Mouse (Mus musculus): Measurements from ENCODE around the gene Spns1.
"Not testable (repeated sequence)": the region's sequence is repeated elsewhere in the genome, so short reads cannot be mapped to it uniquely, and the experiment has no call there.

The Spns1 gene

GRCm38 (mm10) chr7:126339521-126339971, 37.7 kb downstream of the Spns1 start:
- no peak for DNase-seq (ENCODE audit: low spot score in 2 of 2)

- no peak for DNase-seq (ENCODE audit: low spot score in 2 of 2)
Measured at GRCm38 (mm10) chr7:126338906-126339305, 38.3 kb downstream of the Spns1 start.

DNA sequence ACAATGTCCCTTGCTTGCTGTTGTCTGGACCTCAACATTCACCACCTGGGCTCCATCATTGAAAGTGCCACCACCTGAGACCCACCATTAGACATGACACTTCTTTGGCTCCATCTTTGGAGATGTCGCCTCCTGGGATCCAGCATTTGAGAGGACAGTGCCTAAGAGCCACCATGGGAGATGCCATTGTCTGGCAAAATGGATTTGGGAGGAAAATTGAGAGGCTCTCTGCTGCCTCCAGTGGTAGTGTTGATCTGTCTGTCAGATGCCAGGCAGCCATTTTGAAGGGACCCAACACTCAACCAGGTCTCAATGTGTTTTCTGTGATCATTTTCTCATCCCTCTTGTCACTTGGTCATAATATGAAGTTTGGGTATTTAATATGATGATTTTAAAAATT, 41.7 kb downstream of the Spns1 start:
- no peak for DNase-seq (ENCODE audit: low spot score in 2 of 2)

- DNase-seq (ENCODE audit: low spot score in 2 of 2), result no peak
Measured at GRCm38 (mm10) chr7:126332691-126333090, 44.6 kb downstream of the Spns1 start.

DNA sequence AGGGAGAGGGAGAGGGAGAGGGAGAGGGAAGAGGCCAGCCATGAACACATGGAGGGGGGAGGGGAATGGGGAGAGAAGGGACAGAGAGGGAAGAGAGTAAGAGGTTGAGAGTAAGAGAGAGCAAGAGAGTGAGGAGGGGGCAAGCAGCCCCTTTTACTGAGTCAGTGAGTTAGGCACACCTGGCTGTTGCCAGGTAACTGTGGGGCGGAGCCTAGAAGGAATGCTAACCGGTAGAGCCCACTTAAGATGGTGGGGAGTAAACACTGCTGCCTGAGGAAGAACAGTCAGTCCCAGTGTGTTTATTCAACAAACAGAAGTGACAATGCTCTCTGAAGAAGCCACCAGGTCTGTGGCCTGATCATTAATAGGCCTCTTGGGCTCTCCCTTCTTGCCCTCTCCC, 46.6 kb downstream of the Spns1 start:
- no peak for DNase-seq (ENCODE audit: low spot score in 2 of 2)

- no peak for DNase-seq (ENCODE audit: low spot score in 2 of 2)
Measured at GRCm38 (mm10) chr7:126329907-126330645, 47.2 kb downstream of the Spns1 start.

- not testable (repeated sequence) for DNase-seq (ENCODE audit: low spot score in 2 of 2)
Measured at GRCm38 (mm10) chr7:126328848-126329247, 48.4 kb downstream of the Spns1 start.

DNA sequence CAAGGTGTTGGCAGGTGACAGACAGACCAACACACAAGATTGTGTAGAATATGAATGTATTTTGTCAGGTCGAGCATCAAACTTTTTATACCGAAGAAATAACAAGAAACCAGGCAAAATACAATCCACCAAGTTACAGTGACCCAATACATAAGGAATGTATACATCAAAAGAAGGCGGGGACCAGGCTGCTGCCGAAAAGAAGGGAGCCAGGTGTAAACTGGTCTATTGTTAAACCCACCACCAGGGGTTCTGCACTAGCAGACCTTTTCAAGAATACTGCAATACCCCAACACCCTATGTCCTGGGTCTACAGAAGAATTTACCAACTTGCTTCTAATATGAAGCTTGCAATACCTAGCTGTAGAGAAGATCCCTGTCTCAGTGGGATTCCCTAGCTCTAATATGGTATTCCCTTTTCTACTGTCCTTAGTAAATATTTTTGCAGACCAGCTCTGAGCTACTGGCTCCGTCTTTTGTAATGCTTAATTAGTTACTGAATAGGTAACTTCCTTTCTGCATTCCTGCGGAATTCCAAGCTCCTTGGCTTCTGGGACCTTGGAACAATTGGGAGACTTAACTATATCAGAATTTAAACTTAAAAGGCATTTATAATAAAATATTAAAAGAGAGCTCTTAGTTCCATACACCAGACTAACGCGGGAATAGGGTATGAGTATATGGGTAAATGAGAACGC, 51.5 kb downstream of the Spns1 start:
- not testable (repeated sequence) for DNase-seq (ENCODE audit: low spot score in 2 of 2)

DNA sequence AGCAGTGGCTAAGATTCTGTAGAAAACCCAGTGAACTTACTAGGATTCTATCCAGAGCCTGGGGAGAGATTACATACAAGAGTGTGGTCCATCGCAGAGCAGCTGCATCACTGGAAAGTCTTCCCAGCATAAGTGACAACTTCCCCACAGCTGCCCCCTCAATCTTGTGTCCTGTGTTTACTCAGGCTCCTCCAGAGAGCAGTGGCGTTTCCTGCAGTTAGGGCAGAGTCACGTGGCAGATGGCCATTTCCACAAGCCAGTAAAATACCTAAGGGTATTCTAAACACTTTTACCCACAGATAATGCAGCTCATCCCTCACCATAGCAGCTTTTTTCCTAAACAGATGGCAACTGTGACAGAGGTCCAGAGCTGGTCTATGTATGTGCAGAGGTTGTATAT, 52.5 kb downstream of the Spns1 start:
- no peak for DNase-seq (ENCODE audit: low spot score in 2 of 2)

DNA sequence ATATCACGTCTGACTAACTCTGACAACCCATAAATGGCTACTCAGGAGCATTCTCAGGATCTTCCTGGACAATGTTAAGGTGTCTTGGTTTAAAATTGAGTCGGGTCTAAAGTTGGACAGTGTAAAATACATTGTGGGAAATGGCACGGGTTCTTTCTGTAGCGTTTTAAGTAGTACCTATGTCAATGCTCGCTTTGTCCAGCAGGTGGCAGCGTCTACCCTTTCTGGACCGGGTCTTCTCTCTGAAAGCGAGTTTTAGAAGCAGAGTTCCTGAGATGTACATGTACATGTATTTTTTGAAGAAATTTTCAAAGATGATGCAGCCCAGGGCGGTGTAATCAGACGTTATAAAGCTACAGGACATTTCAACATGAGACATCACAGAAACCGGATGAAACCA, 53.5 kb downstream of the Spns1 start:
- peak; percentile 78 to 88 for DNase-seq (ENCODE audit: low spot score in 2 of 2)
